In genomic region chr5:150051828-150052227, GRCm38 (mm10) we compare ENCODE assay signal across 8 mouse cellular contexts. TPM values are rescaled to one million over a fixed set of nuclear protein-coding genes. Genes with fewer than 3 reads are reported as not detected.
DNase-seq lines count a peak whose midpoint lies in the region; ATAC-seq and TF ChIP-seq lines count a peak whose summit lies in the region.

No protein-coding gene starts in this region.

- H3K27me3 ChIP-seq in midbrain, embryonic 14.5 days (ENCODE audit: control insufficient read depth, insufficient read depth, low read length): no peaks in the 10 kb centered on the region
- no peaks in the 10 kb centered on the region for H3K27me3 ChIP-seq in midbrain, embryonic 13.5 days
- H3K27me3 ChIP-seq in kidney, embryonic 15.5 days: no peaks in the 10 kb centered on the region

- intact Hi-C loops in gastrocnemius, adult 2 months (cut with DNase I): no loop called here
- intact Hi-C loops in gastrocnemius, postnatal 36 days (cut with DNase I): no loop called here

- no peak overlapping the region for H3K4me2 ChIP-seq in midbrain, embryonic 14.5 days (ENCODE audit: low read length)
- no peak overlapping the region for H3K4me2 ChIP-seq in midbrain, embryonic 13.5 days (replicated peaks)
- H3K4me2 ChIP-seq in kidney, embryonic 15.5 days: peak overlapping the region; percentile 12; the same call in 1 of the 2 replicates

- H3K4me3 ChIP-seq in gastrocnemius, adult 2 months: no peak overlapping the region
- H3K4me3 ChIP-seq in midbrain, embryonic 14.5 days (replicated peaks; ENCODE audit: low read depth, low read length): no peak overlapping the region
- H3K4me3 ChIP-seq in midbrain, embryonic 13.5 days (replicated peaks): no peak overlapping the region
- no peak overlapping the region for H3K4me3 ChIP-seq in kidney, embryonic 15.5 days (replicated peaks)

- H3K4me1 ChIP-seq in midbrain, embryonic 14.5 days (ENCODE audit: control insufficient read depth, insufficient read depth, low read length): no peaks in the 10 kb centered on the region
- no peaks in the 10 kb centered on the region for H3K4me1 ChIP-seq in midbrain, embryonic 13.5 days (replicated peaks)
- H3K4me1 ChIP-seq in kidney, embryonic 15.5 days: peaks cover 28% of the 10 kb centered on the region

- no peak for ATAC-seq in midbrain, embryonic 14.5 days (ENCODE audit: low FRiP score, low TSS enrichment)
- ATAC-seq in midbrain, embryonic 13.5 days: no peak
- ATAC-seq in kidney, embryonic 15.5 days (replicated peaks; ENCODE audit: low FRiP score): no peak

- H3K9me3 ChIP-seq in midbrain, embryonic 14.5 days (ENCODE audit: control insufficient read depth, low read length): no peaks in the 10 kb centered on the region
- H3K9me3 ChIP-seq in midbrain, embryonic 13.5 days: no peaks in the 10 kb centered on the region
- H3K9me3 ChIP-seq in kidney, embryonic 15.5 days (replicated peaks): no peaks in the 10 kb centered on the region

- H3K36me3 ChIP-seq in midbrain, embryonic 14.5 days (ENCODE audit: control insufficient read depth, insufficient read depth, low read length): no peaks in the 10 kb centered on the region
- H3K36me3 ChIP-seq in midbrain, embryonic 13.5 days: no peaks in the 10 kb centered on the region
- H3K36me3 ChIP-seq in kidney, embryonic 15.5 days: no peaks in the 10 kb centered on the region

- H3K27ac ChIP-seq in gastrocnemius, adult 2 months: no peak overlapping the region
- no peak overlapping the region for H3K27ac ChIP-seq in midbrain, embryonic 14.5 days (replicated peaks; ENCODE audit: low read depth, low read length)
- no peak overlapping the region for H3K27ac ChIP-seq in midbrain, embryonic 13.5 days
- no peak overlapping the region for H3K27ac ChIP-seq in kidney, embryonic 15.5 days

- no peak overlapping the region for H3K9ac ChIP-seq in midbrain, embryonic 14.5 days (replicated peaks; ENCODE audit: low read length)
- H3K9ac ChIP-seq in midbrain, embryonic 13.5 days (replicated peaks): no peak overlapping the region
- H3K9ac ChIP-seq in kidney, embryonic 15.5 days: no peak overlapping the region

- peak; percentile 49 for TF ChIP-seq CTCF in gastrocnemius, adult 2 months (IDR thresholded peaks at IDR 0.05)

- DNase-seq in gastrocnemius, adult 2 months: peak; percentile 23
- DNase-seq in gastrocnemius, postnatal 36 days: no peak
- DNase-seq in midbrain, embryonic 14.5 days: peak; percentile 60
- peak; percentile 35 to 49 for DNase-seq in adrenal gland, postnatal 36 days
- peak; percentile 65 for DNase-seq in retina, embryonic 14.5 days (ENCODE audit: low spot score)
- no peak for DNase-seq in T-cell, adult 2 months (ENCODE audit: low spot score)

- WGBS in midbrain, embryonic 14.5 days: 54% methylated on average over 5 of the region's 5 CpGs
- 61% methylated on average over 5 of the region's 5 CpGs for WGBS in midbrain, embryonic 13.5 days
- WGBS in kidney, embryonic 15.5 days: 43% methylated on average over 5 of the region's 5 CpGs

RNA-seq across cellular contexts. Expression of gene Rxfp2, which starts 33.4 kb away (rescaled TPM):
- total RNA-seq in gastrocnemius, adult 2 months (2021): not detected
- total RNA-seq in gastrocnemius, postnatal 36 days (2021): not detected
- 1.0 and 1.3 TPM in 2 replicates for polyA plus RNA-seq in midbrain, embryonic 14.5 days (2014; fragmentation: Nextera tagmentation; extraction: Ambion mirVana)
- 0.43 and 0.58 TPM in 2 replicates for polyA plus RNA-seq in midbrain, embryonic 13.5 days (2015; fragmentation: Nextera tagmentation; extraction: Ambion mirVana)
- total RNA-seq in adrenal gland, postnatal 36 days (2021): not detected
- 4.0 and 4.3 TPM in 2 replicates for polyA plus RNA-seq in kidney, embryonic 15.5 days (2015; fragmentation: Nextera tagmentation; extraction: Ambion mirVana)

Comparison
In these comparisons a context has a peak if more than half of its experiments do, and no peak if none do; other contexts are left out.
1. DNase-seq: peak in gastrocnemius, adult 2 months (single experiment), midbrain, embryonic 14.5 days (single experiment), adrenal gland, postnatal 36 days (2 of 2) and retina, embryonic 14.5 days (single experiment); none in gastrocnemius, postnatal 36 days (0 of 2) and T-cell, adult 2 months (single experiment).